Mouse (Mus musculus): ENCODE data around the gene Dnase1. TPM values are rescaled to one million over a fixed set of nuclear protein-coding genes. Genes with fewer than 3 reads are reported as not detected.
"Not testable (repeated sequence)": the region's sequence is repeated elsewhere in the genome, so short reads cannot be mapped to it uniquely, and the experiment has no call there.

Dnase1 gene
- not detected for total RNA-seq (2021)
- long read RNA-seq, experiment 1: 0 reads
- long read RNA-seq, experiment 2, partial matches to known transcripts: 0 of 1 reads
- long read RNA-seq, experiment 2, other reads (novel, unspliced or antisense): 1 of 1 reads

- no peak for DNase-seq (ENCODE audit: low spot score in 2 of 2)
- intact Hi-C loops (cut with DNase I): no loop called here
Observed at GRCm38 (mm10) chr16:4036807-4037206, at the start of gene Dnase1. TSS of gene Dnase1 (plus strand) at chr16:4036942.

GRCm38 (mm10) chr16:3988410-3988809, 48.3 kb upstream of the Dnase1 start:
- intact Hi-C loops (cut with DNase I): no loop called here
- DNase-seq (ENCODE audit: low spot score in 2 of 2): no peak

GRCm38 (mm10) chr16:4003489-4004398, 33.0 kb upstream of the Dnase1 start, which contains the start of gene Slx4:
TSS of gene Slx4 (minus strand) at chr16:4003770.
- peak; percentile 98 for DNase-seq (ENCODE audit: low spot score in 2 of 2)
- intact Hi-C loops (cut with DNase I): no loop called here

- intact Hi-C loops (cut with DNase I): no loop called here
- DNase-seq (ENCODE audit: low spot score in 2 of 2): no peak
Observed at GRCm38 (mm10) chr16:4012882-4013570, 23.7 kb upstream of the Dnase1 start.

- intact Hi-C loops (cut with DNase I): no loop called here
- DNase-seq (ENCODE audit: low spot score in 2 of 2): no peak
Observed at GRCm38 (mm10) chr16:4014040-4014668, 22.6 kb upstream of the Dnase1 start.

- intact Hi-C loops (cut with DNase I): not testable (repeated sequence)
Observed at GRCm38 (mm10) chr16:4016786-4017185, 20.0 kb upstream of the Dnase1 start.

GRCm38 (mm10) chr16:4017466-4017865, 19.3 kb upstream of the Dnase1 start:
- intact Hi-C loops (cut with DNase I); DNase-seq (ENCODE audit: low spot score in 2 of 2): not testable (repeated sequence)

More at GRCm38 (mm10) chr16:4016786-4017185, 20.0 kb upstream of the Dnase1 start:
- not testable (repeated sequence) for DNase-seq (ENCODE audit: low spot score in 2 of 2)

GRCm38 (mm10) chr16:4021241-4021640, 15.5 kb upstream of the Dnase1 start:
- intact Hi-C loops (cut with DNase I): no loop called here
- DNase-seq (ENCODE audit: low spot score in 2 of 2): no peak

GRCm38 (mm10) chr16:4022719-4023118, 14.0 kb upstream of the Dnase1 start:
- intact Hi-C loops (cut with DNase I): no loop called here
- DNase-seq (ENCODE audit: low spot score in 2 of 2): no peak

GRCm38 (mm10) chr16:4026672-4027071, 10.1 kb upstream of the Dnase1 start:
- DNase-seq (ENCODE audit: low spot score in 2 of 2): no peak
- intact Hi-C loops (cut with DNase I): no loop called here

GRCm38 (mm10) chr16:4027211-4027610, 9.5 kb upstream of the Dnase1 start:
- intact Hi-C loops (cut with DNase I): no loop called here
- no peak for DNase-seq (ENCODE audit: low spot score in 2 of 2)

GRCm38 (mm10) chr16:4029371-4029841, 7.3 kb upstream of the Dnase1 start:
- no peak for DNase-seq (ENCODE audit: low spot score in 2 of 2)
- intact Hi-C loops (cut with DNase I): no loop called here

- DNase-seq (ENCODE audit: low spot score in 2 of 2): no peak
- intact Hi-C loops (cut with DNase I): no loop called here
Observed at GRCm38 (mm10) chr16:4030501-4030900, 6.2 kb upstream of the Dnase1 start.

GRCm38 (mm10) chr16:4031441-4032274, 5.1 kb upstream of the Dnase1 start:
- intact Hi-C loops (cut with DNase I): no loop called here
- no peak for DNase-seq (ENCODE audit: low spot score in 2 of 2)

GRCm38 (mm10) chr16:4032341-4032748, 4.4 kb upstream of the Dnase1 start:
- intact Hi-C loops (cut with DNase I): no loop called here
- no peak for DNase-seq (ENCODE audit: low spot score in 2 of 2)

- intact Hi-C loops (cut with DNase I): no loop called here
Observed at GRCm38 (mm10) chr16:4033971-4034370, 2.8 kb upstream of the Dnase1 start.

GRCm38 (mm10) chr16:4034476-4034875, 2.3 kb upstream of the Dnase1 start:
- intact Hi-C loops (cut with DNase I): no loop called here
- no peak for DNase-seq (ENCODE audit: low spot score in 2 of 2)

More at GRCm38 (mm10) chr16:4033971-4034370, 2.8 kb upstream of the Dnase1 start:
- DNase-seq (ENCODE audit: low spot score in 2 of 2): no peak

GRCm38 (mm10) chr16:4035575-4035974, 1.2 kb upstream of the Dnase1 start:
- intact Hi-C loops (cut with DNase I): no loop called here
- no peak for DNase-seq (ENCODE audit: low spot score in 2 of 2)

GRCm38 (mm10) chr16:4037690-4038089, 948 bp downstream of the Dnase1 start:
- intact Hi-C loops (cut with DNase I): no loop called here
- DNase-seq (ENCODE audit: low spot score in 2 of 2): no peak
